Mouse (Mus musculus) stomach, postnatal 0 days (tissue): Measurements from ENCODE around the gene Abraxas2.

Source experiments
- CTCF ChIP-seq: IDR thresholded peaks from 2 replicates; pipeline ENCODE4 v1.5.1; 2016; ENCODE audit warnings: antibody characterized with exemption, low read depth, mild to moderate bottlenecking, moderate library complexity
- EP300 ChIP-seq: optimal IDR thresholded peaks from 2 replicates; pipeline ENCODE3; 2016; ENCODE audit warnings: antibody characterized with exemption

GRCm38 (mm10) chr7:132810879-132811278, 48.1 kb upstream of the Abraxas2 start:
- TF ChIP-seq CTCF (peak; percentile 95), EP300 (no peak)
